14 mouse cellular contexts compared by ENCODE assay signal in the genomic region with DNA sequence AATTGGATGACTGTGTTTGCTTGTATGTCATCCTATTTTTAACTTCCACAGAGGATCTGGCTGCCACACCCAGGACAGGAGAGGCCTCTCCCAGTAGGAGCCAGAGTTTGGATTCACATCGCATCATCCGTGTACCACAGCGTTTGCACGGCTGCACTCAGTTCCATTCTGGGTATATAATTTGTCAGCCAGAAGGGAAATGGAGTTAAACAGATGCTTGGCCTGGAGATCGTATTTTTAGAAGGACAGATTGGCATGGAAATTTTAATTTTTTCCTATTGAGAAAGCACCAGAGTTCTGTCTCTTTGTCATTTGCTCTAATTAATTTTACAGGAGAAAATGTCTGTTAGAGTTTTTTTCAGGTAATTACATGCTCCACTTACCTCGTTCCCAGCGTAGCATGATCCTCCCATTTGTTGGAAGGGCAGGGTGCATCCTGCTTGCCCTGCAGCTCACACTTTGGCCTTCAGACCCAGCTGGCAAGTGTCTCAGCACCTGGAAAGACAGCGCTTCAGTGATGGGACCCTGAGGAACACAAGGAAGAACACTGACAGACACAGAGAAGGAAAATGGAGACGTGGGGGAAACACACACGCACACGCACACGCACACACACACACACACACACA. TPM values are rescaled to one million over a fixed set of nuclear protein-coding genes. Genes with fewer than 3 reads are reported as not detected.
DNase-seq lines count a peak whose midpoint lies in the region; ATAC-seq and TF ChIP-seq lines count a peak whose summit lies in the region.
"Had no signal": no experiment of that assay in that cellular context is flagged by ENCODE, and none has a peak within 500 bp of the region (broad histone marks: within the 10 kb centered on the region; RNA-seq: fewer than 3 reads in every experiment).

No protein-coding gene starts in this region.

- no peak for ATAC-seq in heart, embryonic 13.5 days (ENCODE audit: extremely low read depth, insufficient number of reproducible peaks, low FRiP score, low TSS enrichment)
- ATAC-seq in kidney, embryonic 15.5 days (replicated peaks; ENCODE audit: low FRiP score) = no peak
- no peak for ATAC-seq in neural tube, embryonic 13.5 days (ENCODE audit: low read depth)
- ATAC-seq: intestine, postnatal 0 days had no signal

- intact Hi-C loops in heart, postnatal 14 days (cut with DNase I) = no loop called here

- peaks cover 69% of the 10 kb centered on the region for H3K4me1 ChIP-seq in heart, embryonic 13.5 days
- peaks cover 3% of the 10 kb centered on the region; the same call in 1 of the 2 replicates for H3K4me1 ChIP-seq in kidney, adult 2 months (ENCODE audit: control insufficient read depth, insufficient read depth, low read length)
- H3K4me1 ChIP-seq in kidney, embryonic 15.5 days = peaks cover 36% of the 10 kb centered on the region
- peaks cover 12% of the 10 kb centered on the region; the same call in 1 of the 2 replicates for H3K4me1 ChIP-seq in neural tube, embryonic 13.5 days (replicated peaks)

- 70% methylated on average over 12 of the region's 12 CpGs for WGBS in heart, embryonic 13.5 days
- 58% methylated on average over 11 of the region's 12 CpGs for WGBS in kidney, adult 2 months
- WGBS in kidney, embryonic 15.5 days = 68% methylated on average over 12 of the region's 12 CpGs
- WGBS in neural tube, embryonic 13.5 days = 72% methylated on average over 10 of the region's 12 CpGs

- no peaks in the 10 kb centered on the region for H3K9me3 ChIP-seq in heart, embryonic 13.5 days
- no peaks in the 10 kb centered on the region for H3K9me3 ChIP-seq in kidney, embryonic 15.5 days (replicated peaks)
- no peaks in the 10 kb centered on the region for H3K9me3 ChIP-seq in neural tube, embryonic 13.5 days
- H3K9me3 ChIP-seq: stomach, embryonic 15.5 days had no signal

- H3K4me2 ChIP-seq in heart, embryonic 13.5 days = no peak overlapping the region
- no peak overlapping the region for H3K4me2 ChIP-seq in kidney, embryonic 15.5 days
- H3K4me2 ChIP-seq in neural tube, embryonic 13.5 days = no peak overlapping the region
- H3K4me2 ChIP-seq: liver, embryonic 11.5 days; stomach, embryonic 15.5 days had no signal

- DNase-seq in heart, postnatal 14 days = no peak
- DNase-seq in kidney, adult 2 months = peak; percentile 65
- DNase-seq in neural tube, embryonic 10.5 days (ENCODE audit: extremely low spot score, low spot score) = no peak
- no peak for DNase-seq in adrenal gland, adult 2 months
- DNase-seq: cerebellum, adult 8-10 months; thymus, postnatal 14 days had no signal

- no peak for TF ChIP-seq POLR2A in kidney, adult 2 months (IDR thresholded peaks at IDR 0.05; ENCODE audit: low read depth, low read length)

- H3K27me3 ChIP-seq in heart, embryonic 13.5 days (replicated peaks) = no peaks in the 10 kb centered on the region
- no peaks in the 10 kb centered on the region for H3K27me3 ChIP-seq in kidney, adult 2 months (replicated peaks; ENCODE audit: control insufficient read depth, insufficient read depth, low read length)
- H3K27me3 ChIP-seq in kidney, embryonic 15.5 days = no peaks in the 10 kb centered on the region
- no peaks in the 10 kb centered on the region for H3K27me3 ChIP-seq in neural tube, embryonic 13.5 days
- H3K27me3 ChIP-seq: stomach, embryonic 15.5 days had no signal

- H3K4me3 ChIP-seq in heart, embryonic 13.5 days = no peak overlapping the region
- H3K4me3 ChIP-seq in kidney, adult 2 months (ENCODE audit: insufficient read depth, low read depth, low read length) = no peak overlapping the region
- no peak overlapping the region for H3K4me3 ChIP-seq in kidney, embryonic 15.5 days (replicated peaks)
- no peak overlapping the region for H3K4me3 ChIP-seq in neural tube, embryonic 13.5 days
- H3K4me3 ChIP-seq: stomach, embryonic 15.5 days had no signal

- peaks cover 53% of the 10 kb centered on the region for H3K36me3 ChIP-seq in heart, embryonic 13.5 days
- H3K36me3 ChIP-seq in kidney, adult 2 months (ENCODE audit: control insufficient read depth, insufficient read depth, low read length) = no peaks in the 10 kb centered on the region
- H3K36me3 ChIP-seq in kidney, embryonic 15.5 days = peaks cover 39% of the 10 kb centered on the region
- H3K36me3 ChIP-seq in neural tube, embryonic 13.5 days = peaks cover 54% of the 10 kb centered on the region
- H3K36me3 ChIP-seq: stomach, embryonic 15.5 days had no signal

- peak overlapping the region; percentile 95 for H3K27ac ChIP-seq in heart, embryonic 13.5 days (replicated peaks)
- H3K27ac ChIP-seq in kidney, adult 2 months (ENCODE audit: insufficient read depth, low read depth, low read length) = no peak overlapping the region
- H3K27ac ChIP-seq in kidney, embryonic 15.5 days = no peak overlapping the region
- H3K27ac ChIP-seq in neural tube, embryonic 13.5 days (replicated peaks) = peak overlapping the region; percentile 61; the same call in 1 of the 2 replicates
- H3K27ac ChIP-seq: stomach, embryonic 15.5 days had no signal

- TF ChIP-seq CTCF in kidney, adult 2 months (conservative IDR thresholded peaks at IDR 0.05; ENCODE audit: insufficient read depth, insufficient read length, low read depth, low read length) = no peak

- no peak overlapping the region for H3K9ac ChIP-seq in heart, embryonic 13.5 days
- H3K9ac ChIP-seq in kidney, embryonic 15.5 days = no peak overlapping the region
- no peak overlapping the region for H3K9ac ChIP-seq in neural tube, embryonic 13.5 days
- H3K9ac ChIP-seq: stomach, embryonic 15.5 days had no signal

RNA-seq across cellular contexts. Expression of gene Tcp10a, which starts 37.9 kb away (rescaled TPM):
- 0.13 TPM in 1 of 2 replicates, not detected in the other for polyA plus RNA-seq in heart, embryonic 13.5 days (2015; fragmentation: Nextera tagmentation; extraction: Ambion mirVana)
- total RNA-seq in heart, postnatal 14 days (2021) = not detected
- polyA plus RNA-seq in kidney, adult 2 months (2012; rRNA removed) = not detected in 2 replicates
- not detected in 2 replicates for polyA plus RNA-seq in kidney, embryonic 15.5 days (2015; fragmentation: Nextera tagmentation; extraction: Ambion mirVana)
- 0.08 TPM in 1 of 2 replicates, not detected in the other for polyA plus RNA-seq in neural tube, embryonic 13.5 days (2015; fragmentation: Nextera tagmentation; extraction: Ambion mirVana)
- total RNA-seq in adrenal gland, adult 2 months (2021) = not detected
- not detected in 2 replicates for polyA plus RNA-seq in adrenal gland, adult 2 months (2012; rRNA removed)
- total RNA-seq: granulocyte monocyte progenitor cell, adult 5-6 weeks had no signal
- polyA plus RNA-seq: intestine, postnatal 0 days; liver, embryonic 11.5 days; lung, embryonic 16.5 days; stomach, embryonic 15.5 days had no signal

Comparison
In these comparisons a context has a peak if more than half of its experiments do, and no peak if none do; other contexts are left out.
1. H3K27ac ChIP-seq: peak in heart, embryonic 13.5 days (single experiment) and neural tube, embryonic 13.5 days (single experiment); none in kidney, adult 2 months (single experiment) and kidney, embryonic 15.5 days (single experiment).